In genomic region chr6:29672563-29673411, GRCm38 (mm10) we compare ENCODE assay signal across 12 mouse cellular contexts. TPM values are rescaled to one million over a fixed set of nuclear protein-coding genes. Genes with fewer than 3 reads are reported as not detected.
DNase-seq lines count a peak whose midpoint lies in the region.
"Had no signal": no experiment of that assay in that cellular context is flagged by ENCODE, and none has a peak within 500 bp of the region (broad histone marks: within the 10 kb centered on the region; RNA-seq: fewer than 3 reads in every experiment).

No protein-coding gene starts in this region.

- H3K4me3 ChIP-seq in heart, embryonic 10.5 days = no peak overlapping the region
- H3K4me3 ChIP-seq: heart, embryonic 15.5 days had no signal

- no peaks in the 10 kb centered on the region for H3K36me3 ChIP-seq in heart, embryonic 10.5 days
- H3K36me3 ChIP-seq: heart, embryonic 15.5 days had no signal

- H3K27ac ChIP-seq in heart, embryonic 10.5 days = no peak overlapping the region
- H3K27ac ChIP-seq: heart, embryonic 15.5 days had no signal

- intact Hi-C loops in left cerebral cortex, postnatal 36 days (cut with DNase I) = no loop called here

- DNase-seq in heart, embryonic 10.5 days (ENCODE audit: low spot score) = peak; percentile 79
- DNase-seq in heart, adult 11 months = no peak
- DNase-seq in 3134 (ENCODE audit: extremely low read depth, insufficient read length, low spot score) (peak; percentile 50), R1 (ENCODE audit: low read depth, low spot score) (peak; percentile 62)
- DNase-seq in left cerebral cortex, postnatal 36 days (ENCODE audit: low spot score in 2 of 2) = peak; percentile 42 to 50
- DNase-seq in spleen, postnatal 10 days (ENCODE audit: low spot score in 2 of 2) = no peak
- no peak for DNase-seq in testis, postnatal 10 days (ENCODE audit: low spot score)
- DNase-seq in thymus, postnatal 4 days = no peak
- DNase-seq: adrenal gland, postnatal 10 days; kidney, postnatal 4 days; thymus, adult 18-20 months had no signal

- H3K9me3 ChIP-seq in heart, embryonic 10.5 days = no peaks in the 10 kb centered on the region
- H3K9me3 ChIP-seq: heart, embryonic 15.5 days had no signal

- peaks cover 5% of the 10 kb centered on the region; the same call in 1 of the 2 replicates for H3K4me1 ChIP-seq in heart, embryonic 10.5 days
- H3K4me1 ChIP-seq: heart, embryonic 15.5 days had no signal

- 0 out of 2 replicates have a peak, but pooled peaks cover 8% of the 10 kb centered on the region for H3K27me3 ChIP-seq in heart, embryonic 10.5 days (ENCODE audit: insufficient read depth, poor library complexity, severe bottlenecking)
- H3K27me3 ChIP-seq: heart, embryonic 15.5 days had no signal

- 22% methylated on average over 12 of the region's 12 CpGs for WGBS in heart, embryonic 10.5 days

RNA-seq across cellular contexts. Expression of gene Tspan33, which starts 21.2 kb away (rescaled TPM):
- 16.0 and 17.2 TPM in 2 replicates for polyA plus RNA-seq in heart, embryonic 10.5 days (2016; fragmentation: Nextera tagmentation; extraction: Ambion mirVana)
- 10 to 100 TPM; 28.0 TPM for total RNA-seq in left cerebral cortex, postnatal 36 days (2021)

Comparison
In these comparisons a context has a peak if more than half of its experiments do, and no peak if none do; other contexts are left out.
1. DNase-seq: peak in heart, embryonic 10.5 days (single experiment), 3134 (single experiment), R1 (single experiment) and left cerebral cortex, postnatal 36 days (2 of 2); none in heart, adult 11 months (single experiment), spleen, postnatal 10 days (0 of 2), testis, postnatal 10 days (single experiment) and thymus, postnatal 4 days (single experiment).